Comparison of ENCODE assay signal across 9 mouse cellular contexts in the genomic region with DNA sequence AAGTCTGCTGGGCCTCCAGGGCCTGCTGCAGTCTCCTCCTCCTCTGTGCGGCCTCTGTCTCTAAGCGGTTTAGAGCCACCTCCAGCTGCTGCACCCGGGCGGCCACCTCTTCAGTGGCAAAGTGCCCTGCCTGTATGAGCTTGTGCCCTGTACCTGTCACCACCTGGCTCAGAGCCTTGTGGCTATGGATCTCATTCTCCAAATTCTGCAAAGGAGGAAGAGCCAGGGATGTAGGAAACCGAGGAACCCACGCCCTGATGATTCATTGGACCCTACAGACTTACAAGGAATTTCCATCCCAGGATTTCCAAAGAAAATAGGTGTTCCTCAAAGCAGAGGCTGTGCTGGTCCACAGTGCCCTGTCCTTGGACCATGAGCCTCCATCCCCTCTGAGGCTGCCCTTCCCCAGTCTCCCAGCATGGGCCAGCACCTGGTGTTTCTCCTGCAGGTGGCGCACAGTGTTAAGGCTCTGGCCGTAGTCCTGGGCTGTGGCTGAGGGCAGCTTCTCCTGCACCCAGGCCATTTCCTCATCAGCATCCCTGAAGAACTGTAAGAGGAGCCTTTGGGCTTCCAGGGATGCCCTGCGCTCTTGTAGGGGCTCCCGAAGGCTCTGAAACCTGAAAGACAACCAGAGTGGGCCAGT. TPM values are rescaled to one million over a fixed set of nuclear protein-coding genes. Genes with fewer than 3 reads are reported as not detected.
A peak's percentile ranks its signal among the peaks of the same experiment; 100 is the strongest.
DNase-seq lines count a peak whose midpoint lies in the region; ATAC-seq lines count a peak whose summit lies in the region.
"Had no signal": no experiment of that assay in that cellular context is flagged by ENCODE, and none has a peak within 500 bp of the region (broad histone marks: within the 10 kb centered on the region; RNA-seq: fewer than 3 reads in every experiment).

No protein-coding gene starts in this region.

- no peak overlapping the region for H3K4me2 ChIP-seq in midbrain, embryonic 13.5 days (replicated peaks)
- no peak overlapping the region for H3K4me2 ChIP-seq in midbrain, embryonic 15.5 days

- ATAC-seq in CD4-positive, CD25-positive, alpha-beta regulatory T cell, adult 4 months, result no peak
- ATAC-seq in midbrain, embryonic 13.5 days, result 0 out of 2 replicates have a peak, but pooled peaks have one; percentile 73
- ATAC-seq in midbrain, embryonic 15.5 days (replicated peaks), result no peak

- intact Hi-C loops in heart, postnatal 36 days (cut with DNase I), result loop anchor here (2.0 kb wide), 1 partner anchor 27 kb away; no protein-coding TSS in a partner anchor

- WGBS in midbrain, embryonic 13.5 days, result 62% methylated on average over 10 of the region's 10 CpGs
- 66% methylated on average over 10 of the region's 10 CpGs for WGBS in midbrain, embryonic 15.5 days

- no peak overlapping the region for H3K9ac ChIP-seq in midbrain, embryonic 13.5 days (replicated peaks)
- H3K9ac ChIP-seq in midbrain, embryonic 15.5 days, result no peak overlapping the region

- H3K27me3 ChIP-seq in midbrain, embryonic 13.5 days, result no peaks in the 10 kb centered on the region
- no peaks in the 10 kb centered on the region for H3K27me3 ChIP-seq in midbrain, embryonic 15.5 days (replicated peaks)

- H3K36me3 ChIP-seq in midbrain, embryonic 13.5 days, result no peaks in the 10 kb centered on the region
- H3K36me3 ChIP-seq in midbrain, embryonic 15.5 days (replicated peaks), result no peaks in the 10 kb centered on the region

- no peak overlapping the region for H3K4me3 ChIP-seq in midbrain, embryonic 13.5 days (replicated peaks)
- H3K4me3 ChIP-seq in midbrain, embryonic 15.5 days, result no peak overlapping the region

- 0 out of 2 replicates have a peak, but pooled peaks cover 2% of the 10 kb centered on the region for H3K4me1 ChIP-seq in midbrain, embryonic 13.5 days (replicated peaks)
- no peaks in the 10 kb centered on the region for H3K4me1 ChIP-seq in midbrain, embryonic 15.5 days

- peak; percentile 20 for DNase-seq in CD4-positive, CD25-positive, alpha-beta regulatory T cell, adult 2 months (ENCODE audit: low read depth, low spot score)
- DNase-seq in adrenal gland, postnatal 14 days, result peak; percentile 71
- DNase-seq in heart, postnatal 36 days, result peak; percentile 46 to 51
- peak; percentile 64 to 70 for DNase-seq in lung, adult 18-20 months
- DNase-seq in urinary bladder, postnatal 25 days (ENCODE audit: low spot score), result peak; percentile 53

- H3K9me3 ChIP-seq in midbrain, embryonic 13.5 days, result no peaks in the 10 kb centered on the region
- no peaks in the 10 kb centered on the region for H3K9me3 ChIP-seq in midbrain, embryonic 15.5 days

- H3K27ac ChIP-seq in midbrain, embryonic 13.5 days, result no peak overlapping the region
- no peak overlapping the region for H3K27ac ChIP-seq in midbrain, embryonic 15.5 days
- H3K27ac ChIP-seq: macrophage had no signal

RNA-seq across cellular contexts. Expression of a gene that starts 16.5 kb away (rescaled TPM):
- polyA plus RNA-seq in CD4-positive, CD25-positive, alpha-beta regulatory T cell, adult 4 months (2017; shearing (Covaris generic)), result 1 to 10 TPM; 1.3 to 2.2 TPM
- 4.6 and 5.4 TPM in 2 replicates for polyA plus RNA-seq in midbrain, embryonic 13.5 days (2015; fragmentation: Nextera tagmentation; extraction: Ambion mirVana)
- 3.9 and 4.6 TPM in 2 replicates for polyA plus RNA-seq in midbrain, embryonic 15.5 days (2015; fragmentation: Nextera tagmentation; extraction: Ambion mirVana)
- total RNA-seq in adrenal gland, postnatal 14 days (2021), result 2.9 and 4.8 TPM in 2 replicates
- total RNA-seq in heart, postnatal 36 days (2021), result 1 to 10 TPM; 2.0 to 2.1 TPM

RNA-seq across cellular contexts. Expression of a gene that starts 22.5 kb away (rescaled TPM):
- 1 to 10 TPM; 2.5 to 2.9 TPM for polyA plus RNA-seq in CD4-positive, CD25-positive, alpha-beta regulatory T cell, adult 4 months (2017; shearing (Covaris generic))
- polyA plus RNA-seq in midbrain, embryonic 13.5 days (2015; fragmentation: Nextera tagmentation; extraction: Ambion mirVana), result 5.7 and 5.8 TPM in 2 replicates
- 6.0 and 7.2 TPM in 2 replicates for polyA plus RNA-seq in midbrain, embryonic 15.5 days (2015; fragmentation: Nextera tagmentation; extraction: Ambion mirVana)
- total RNA-seq in adrenal gland, postnatal 14 days (2021), result 0.85 and 1.2 TPM in 2 replicates
- total RNA-seq in heart, postnatal 36 days (2021), result 1 to 10 TPM in 1 of 2 experiments, under 1 TPM in 1; 0.68 to 1.3 TPM
- polyA plus RNA-seq: macrophage had no signal

RNA-seq across cellular contexts. Expression of a gene that starts 22.5 kb away (rescaled TPM):
- polyA plus RNA-seq in CD4-positive, CD25-positive, alpha-beta regulatory T cell, adult 4 months (2017; shearing (Covaris generic)), result 10 to 100 TPM; 24.3 to 28.4 TPM
- 26.0 and 26.5 TPM in 2 replicates for polyA plus RNA-seq in midbrain, embryonic 13.5 days (2015; fragmentation: Nextera tagmentation; extraction: Ambion mirVana)
- 21.9 and 22.6 TPM in 2 replicates for polyA plus RNA-seq in midbrain, embryonic 15.5 days (2015; fragmentation: Nextera tagmentation; extraction: Ambion mirVana)
- 8.3 and 12.1 TPM in 2 replicates for total RNA-seq in adrenal gland, postnatal 14 days (2021)
- total RNA-seq in heart, postnatal 36 days (2021), result 1 to 10 TPM; 7.7 to 8.2 TPM

Comparison
In these comparisons a context has a peak if more than half of its experiments do, and no peak if none do; other contexts are left out.
1. DNase-seq: peak in every context shown above with its lines; median percentile 71 in adrenal gland, postnatal 14 days; 67 in lung, adult 18-20 months; 53 in urinary bladder, postnatal 25 days; 48 in heart, postnatal 36 days; 20 in CD4-positive, CD25-positive, alpha-beta regulatory T cell, adult 2 months.